In the genomic region with DNA sequence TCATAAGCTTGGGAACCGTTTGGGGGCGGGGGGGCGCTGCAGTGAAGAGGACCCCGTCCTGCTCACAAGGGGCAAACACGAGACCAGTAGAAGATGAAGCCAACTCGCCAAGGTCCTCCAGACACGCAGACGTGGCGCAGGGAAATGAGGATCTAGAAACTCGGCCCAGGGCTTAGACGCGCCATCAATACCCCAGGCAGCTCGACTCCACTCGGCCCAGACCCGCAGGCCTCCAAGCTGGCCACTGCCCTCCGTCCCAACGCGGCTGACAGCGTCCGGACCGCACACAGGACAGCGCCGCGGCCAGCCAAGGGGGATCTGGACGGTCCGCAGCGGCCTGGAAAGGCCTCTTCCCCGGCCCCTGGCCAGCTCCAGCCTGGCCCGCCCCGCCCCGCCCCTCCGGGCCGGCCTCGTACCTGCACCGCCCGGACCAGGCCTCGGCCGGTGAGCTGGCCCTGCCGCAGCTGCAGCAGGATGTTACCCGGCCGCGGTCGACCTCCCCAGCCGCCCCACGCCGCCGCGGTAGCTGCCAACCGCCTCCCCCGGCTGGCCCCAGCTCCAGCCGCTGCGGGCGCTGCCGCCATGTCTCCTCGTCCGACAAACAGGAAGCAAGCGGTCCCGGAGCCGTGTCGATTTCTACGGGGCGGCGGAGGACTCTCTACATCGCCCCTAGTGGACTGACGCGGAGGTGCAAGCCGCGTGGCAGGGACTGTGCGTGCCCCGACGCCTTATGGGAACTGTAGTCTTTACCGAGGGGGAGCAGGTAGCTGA, we compare ENCODE assay signal across 8 mouse cellular contexts. TPM values are rescaled to one million over a fixed set of nuclear protein-coding genes. Genes with fewer than 3 reads are reported as not detected.
DNase-seq lines count a peak whose midpoint lies in the region; ATAC-seq lines count a peak whose summit lies in the region.

A gene (minus strand): TSS at position 662 of the 771 bp plus-strand sequence.

- H3K36me3 ChIP-seq in megakaryocyte, embryonic 14.5 days (replicated peaks; ENCODE audit: low read length), result peaks cover 23% of the 10 kb centered on the region

- H3K27me3 ChIP-seq in megakaryocyte, embryonic 14.5 days (replicated peaks), result no peaks in the 10 kb centered on the region

- DNase-seq in ZHBTc4 (ENCODE audit: low read depth, low spot score), result peak; percentile 97
- peak; percentile 94 for DNase-seq in gastrocnemius, adult 8-10 months (ENCODE audit: low spot score in 2 of 2)
- peak; percentile 78 for DNase-seq in hindlimb bud, embryonic 11.5 days (ENCODE audit: extremely low spot score, low read depth, low spot score)
- DNase-seq in left cerebral cortex, adult 8-10 months (ENCODE audit: low spot score in 2 of 2), result peak; percentile 86 to 98
- DNase-seq in right cerebral cortex, postnatal 10 days (ENCODE audit: low spot score in 2 of 2), result peak; percentile 96 to 97
- peak; percentile 96 for DNase-seq in urinary bladder, postnatal 25 days (ENCODE audit: low spot score)

- H3K4me1 ChIP-seq in megakaryocyte, embryonic 14.5 days, result peaks cover 62% of the 10 kb centered on the region

- no peaks in the 10 kb centered on the region for H3K9me3 ChIP-seq in megakaryocyte, embryonic 14.5 days

- H3K4me3 ChIP-seq in megakaryocyte, embryonic 14.5 days (replicated peaks), result peak within 1 kb of the TSS; percentile 99

- peak; percentile 96 for ATAC-seq in common myeloid progenitor, adult 5-6 weeks (replicated peaks; ENCODE audit: low read depth, poor library complexity, severe bottlenecking)

RNA-seq across cellular contexts. Expression of the gene that starts here (rescaled TPM):
- 73.5 and 77.3 TPM in 2 replicates for total RNA-seq in common myeloid progenitor, adult 5-6 weeks (2017)
- total RNA-seq in gastrocnemius, adult 8-10 months (2022), result 100 to 1,000 TPM in 3 of 4 experiments, 10 to 100 TPM in 1; 95.4 to 104 (median 101) TPM
- total RNA-seq in left cerebral cortex, adult 8-10 months (2022), result 100 to 1,000 TPM; 148 to 150 (median 149) TPM
- 80.8 and 188 TPM in 2 replicates for polyA plus RNA-seq in megakaryocyte, embryonic 14.5 days (2012; ENCODE audit: insufficient read depth, low replicate concordance)

Comparison
In these comparisons a context has a peak if more than half of its experiments do, and no peak if none do; other contexts are left out.
1. Peak in every context shown above with its lines: DNase-seq, ATAC-seq and H3K4me3 ChIP-seq.